Mouse (Mus musculus) 3T3-L1 (cell line): ENCODE results near the gene Fis1.
"Not testable (repeated sequence)": the region's sequence is repeated elsewhere in the genome, so short reads cannot be mapped to it uniquely, and the experiment has no call there.

Experiments used
- DNase-seq: peaks from one replicate; pipeline ENCODE4 v3.0.0-alpha.2; 2015; ENCODE audit warnings: low read depth, low spot score

Fis1 gene

DNA sequence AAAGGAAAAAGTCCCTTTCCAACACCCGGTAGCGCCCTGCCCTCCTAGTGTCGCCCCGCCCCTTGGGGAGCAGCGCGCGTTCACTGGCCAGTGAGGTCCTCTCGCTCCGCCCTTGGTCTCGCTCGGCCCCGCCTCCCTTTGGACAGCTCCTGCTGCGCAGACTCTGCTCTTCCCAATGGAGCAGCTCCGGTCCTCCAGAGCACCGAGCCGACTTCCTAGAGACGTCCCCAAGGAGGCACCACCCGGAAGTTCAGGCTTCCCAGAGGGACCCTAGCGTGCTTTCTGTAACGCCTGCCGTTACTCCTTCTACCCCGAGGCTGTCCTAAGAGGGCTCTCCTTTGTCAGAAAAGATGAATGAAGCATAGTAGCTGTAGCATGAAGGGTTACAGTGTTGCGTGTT, at the start of gene Fis1:
Gene Fis1 (plus strand): TSS at position 261 of the 400 bp plus-strand sequence.
- DNase-seq: peak; percentile 100

DNA sequence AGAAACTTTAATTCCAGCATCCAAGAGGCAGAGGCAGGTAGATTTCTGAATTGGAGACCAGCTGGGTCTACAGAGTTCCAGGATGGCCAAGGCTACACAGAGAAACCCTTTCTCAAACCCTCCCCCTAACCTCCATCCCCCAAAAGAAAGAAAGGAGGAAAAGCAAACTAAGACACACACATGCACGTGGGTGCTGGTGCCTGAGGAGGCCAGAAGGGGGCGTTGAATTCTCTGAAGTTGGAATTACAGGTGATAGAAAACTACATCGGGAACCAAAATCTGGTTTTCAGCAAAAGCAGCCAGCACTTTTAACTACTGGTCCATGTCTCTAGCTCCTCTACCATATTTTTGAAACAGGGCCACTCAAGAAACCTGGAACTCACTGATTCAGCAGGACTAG, 48.5 kb upstream of the Fis1 start:
- no peak for DNase-seq

DNA sequence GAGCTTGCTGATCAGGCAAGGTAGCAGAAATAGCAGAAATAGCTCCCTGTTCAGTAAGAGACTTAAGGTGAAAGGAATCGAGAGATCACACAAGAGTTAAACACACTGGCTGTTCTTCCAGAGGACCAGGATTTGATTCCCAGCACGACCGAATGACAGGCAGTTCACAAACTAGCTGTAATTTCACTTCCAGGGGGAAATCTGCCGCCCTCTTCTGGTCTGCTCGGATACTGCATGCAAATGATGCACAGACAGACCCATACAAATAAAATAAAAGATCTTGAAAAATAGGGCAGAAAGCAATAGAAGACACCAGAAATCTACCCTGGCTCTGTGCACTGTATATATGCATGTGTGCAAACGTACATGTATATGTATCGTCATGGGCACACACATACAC, 47.4 kb upstream of the Fis1 start:
- DNase-seq: peak; percentile 74

DNA sequence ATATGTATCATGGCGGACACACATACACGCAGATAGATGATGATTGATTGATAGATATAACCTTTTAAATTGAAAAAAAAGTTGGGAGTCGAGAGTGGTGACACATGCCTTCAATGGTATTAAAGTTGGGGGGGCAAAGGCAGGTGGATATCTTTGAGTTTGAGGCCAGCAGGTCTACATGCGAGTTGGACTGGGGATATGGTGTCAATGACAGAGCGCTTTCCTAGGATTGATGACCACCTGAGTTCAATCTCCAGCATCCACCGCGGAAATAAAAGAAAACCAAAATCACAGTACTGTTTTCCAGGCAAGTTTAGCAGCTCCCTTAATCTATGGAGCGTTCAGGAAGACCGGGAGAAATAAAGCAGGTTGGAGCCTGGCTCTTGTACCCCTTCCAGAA, 45.5 kb upstream of the Fis1 start:
- no peak for DNase-seq

DNA sequence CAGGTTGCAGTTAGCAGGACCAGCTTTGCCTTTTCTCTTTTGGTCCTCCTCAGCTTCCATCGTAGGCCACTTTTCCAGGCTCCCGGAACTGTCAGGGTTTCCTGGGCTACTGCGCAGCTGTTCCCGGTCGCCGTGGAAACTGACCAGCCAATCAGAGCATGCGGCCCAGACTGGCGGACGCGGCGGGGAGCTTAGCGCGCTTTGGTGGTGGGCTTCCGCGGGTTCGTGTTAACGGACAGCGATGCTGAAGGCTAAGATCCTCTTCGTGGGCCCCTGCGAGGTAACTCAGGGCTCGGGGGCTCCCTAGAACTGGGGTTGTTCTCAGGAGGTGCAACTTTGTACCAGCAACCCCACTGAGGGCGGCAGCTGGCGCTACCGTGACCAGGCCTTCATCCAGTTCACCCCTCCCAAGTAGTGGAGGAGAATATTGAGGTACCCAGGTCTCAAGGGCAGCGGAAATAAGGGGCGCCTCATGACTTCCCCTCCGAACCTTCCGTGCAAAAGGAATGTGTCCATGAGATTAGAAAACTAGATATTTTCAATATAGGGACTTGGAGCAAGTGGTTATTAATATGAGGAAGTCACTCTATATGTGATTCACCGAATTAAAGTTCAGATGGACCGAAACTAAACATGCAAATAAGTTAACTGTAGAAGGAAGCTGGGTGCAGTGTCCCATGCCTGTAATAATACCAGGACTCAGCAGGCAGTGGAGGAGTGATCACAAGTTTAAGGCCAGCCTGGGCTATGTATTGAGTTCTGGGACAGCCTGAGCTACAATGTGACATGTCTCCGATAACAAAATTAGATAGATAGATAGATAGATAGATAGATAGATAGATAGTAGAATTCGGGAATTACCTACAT, 44.9 kb upstream of the Fis1 start, which contains the start of gene Ift22:
Gene Ift22 (plus strand): TSS at position 160 of the 867 bp plus-strand sequence.
- DNase-seq: peak; percentile 96

DNA sequence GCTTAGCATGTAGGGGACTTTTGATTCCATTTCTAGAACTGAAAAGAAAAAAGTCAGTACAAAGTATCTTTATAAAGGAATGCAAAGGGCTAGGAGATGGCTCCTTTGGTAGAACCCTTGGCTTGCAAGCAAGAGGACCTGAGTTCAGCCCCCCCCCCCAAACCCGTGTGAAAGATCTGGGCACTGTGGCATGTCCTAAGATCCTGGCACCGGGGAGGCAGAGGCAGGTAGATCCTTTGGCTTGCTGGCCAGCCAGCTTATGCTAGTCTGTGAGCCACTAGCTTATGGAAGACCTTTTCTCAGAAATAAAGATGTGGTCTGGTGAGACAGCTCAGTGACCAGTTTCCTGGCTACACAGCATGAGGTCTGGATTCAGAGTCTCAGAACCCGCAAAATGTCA, 38.9 kb upstream of the Fis1 start:
- DNase-seq: no peak

DNA sequence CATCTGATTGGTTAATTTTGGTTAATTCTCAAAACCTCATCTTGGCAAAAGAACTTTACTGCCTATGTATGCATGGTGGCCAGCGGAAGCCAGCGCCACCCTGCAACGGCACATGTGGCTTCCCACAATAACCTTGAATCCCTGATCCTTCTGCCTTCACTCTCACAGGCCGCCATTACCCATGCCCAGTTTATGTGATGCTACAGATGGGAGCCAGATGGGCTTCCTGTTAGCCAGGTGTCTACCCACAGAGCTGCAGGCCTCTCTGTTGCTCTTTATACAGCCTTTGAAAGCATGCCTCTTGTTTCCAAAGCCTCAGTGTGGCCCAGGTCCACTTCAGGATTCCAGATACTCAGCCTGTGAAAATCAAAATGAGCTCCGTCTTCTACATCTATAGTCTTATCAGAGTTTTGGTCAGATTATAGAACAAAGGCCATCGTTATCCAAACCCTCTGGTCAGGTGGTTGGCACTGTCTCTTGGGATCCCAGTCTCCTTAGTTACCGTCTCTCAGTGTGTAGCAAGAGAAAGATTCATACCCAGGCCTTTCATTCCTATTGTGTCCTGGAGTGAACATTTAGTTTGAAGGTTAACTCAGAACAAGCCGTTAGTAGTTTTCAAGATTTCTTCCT, 35.3 kb upstream of the Fis1 start:
- no peak for DNase-seq

DNA sequence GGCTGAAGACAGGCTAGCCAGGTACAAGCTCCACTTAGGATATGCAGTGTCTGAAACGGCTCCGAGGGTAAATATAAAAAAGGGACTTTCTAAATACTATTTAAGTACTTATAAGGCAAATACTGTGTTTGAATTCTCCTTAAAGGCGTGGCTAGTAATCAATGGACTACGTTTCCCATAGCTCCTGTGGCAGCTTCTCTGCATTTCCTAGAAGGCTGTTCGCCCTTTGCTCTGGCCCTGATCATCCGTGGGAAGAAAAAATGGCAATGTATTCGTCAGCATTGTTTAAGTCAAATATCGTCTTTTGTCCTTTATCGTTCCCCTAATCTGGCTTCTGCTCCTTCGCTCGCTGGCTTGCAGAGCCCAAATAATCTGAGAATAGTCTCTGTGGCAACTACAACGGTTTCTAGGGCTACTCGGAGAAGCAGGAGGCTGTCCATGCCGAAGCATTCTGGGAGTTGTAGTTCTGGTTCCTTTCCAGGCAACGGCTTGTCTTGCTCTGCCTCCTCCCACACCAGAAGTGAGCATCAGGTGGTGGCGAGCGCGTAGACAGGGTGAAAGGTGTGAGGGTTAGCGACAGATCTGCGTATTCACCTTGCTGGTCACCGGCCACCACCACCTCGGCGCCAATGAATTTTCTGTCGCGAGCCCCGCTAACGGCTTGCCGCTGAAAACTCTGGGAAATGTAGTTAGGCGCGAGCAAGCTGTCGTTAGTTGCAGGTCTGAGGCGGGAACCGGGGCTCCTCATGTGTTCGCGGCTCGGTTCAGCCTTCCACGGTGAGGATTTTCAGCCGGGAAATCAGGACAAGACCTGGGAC, 34.2 kb upstream of the Fis1 start:
- DNase-seq: peak; percentile 92

DNA sequence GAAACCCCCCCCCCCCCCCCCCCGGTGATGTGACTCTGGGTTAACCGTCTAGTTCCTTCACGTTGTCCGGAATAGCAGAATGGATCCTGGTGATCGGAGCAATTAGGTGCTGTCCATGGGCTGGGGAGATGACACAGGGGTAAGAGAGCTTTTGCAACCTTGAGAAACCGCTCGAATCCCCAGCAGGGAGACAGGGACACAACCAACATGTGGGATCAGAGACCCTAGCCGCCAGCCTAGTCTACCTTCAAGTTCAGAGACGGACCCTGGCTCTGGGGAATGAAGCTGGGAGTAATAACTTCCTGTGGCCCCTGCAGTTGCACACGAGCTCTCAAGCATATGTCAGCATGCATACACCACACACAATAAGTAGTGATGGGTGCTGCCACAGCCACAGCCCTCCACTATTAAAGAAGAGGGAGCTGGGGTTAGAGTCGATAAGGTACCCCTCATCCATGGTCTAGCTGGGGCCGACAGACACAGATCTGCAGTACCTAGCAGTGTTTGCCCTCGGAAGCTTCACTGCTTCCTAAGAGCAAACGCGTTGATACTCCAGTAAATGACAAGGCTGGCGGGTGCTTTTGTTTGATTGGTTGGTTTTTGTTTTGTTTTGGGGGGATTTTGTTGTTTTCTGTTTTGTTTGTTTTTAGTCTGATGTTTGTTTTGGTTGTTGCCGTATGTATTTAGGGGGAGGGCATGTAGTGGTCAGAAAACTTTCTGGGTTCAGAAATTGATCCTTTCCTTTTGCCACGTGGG, 33.4 kb upstream of the Fis1 start:
- DNase-seq: peak; percentile 39

DNA sequence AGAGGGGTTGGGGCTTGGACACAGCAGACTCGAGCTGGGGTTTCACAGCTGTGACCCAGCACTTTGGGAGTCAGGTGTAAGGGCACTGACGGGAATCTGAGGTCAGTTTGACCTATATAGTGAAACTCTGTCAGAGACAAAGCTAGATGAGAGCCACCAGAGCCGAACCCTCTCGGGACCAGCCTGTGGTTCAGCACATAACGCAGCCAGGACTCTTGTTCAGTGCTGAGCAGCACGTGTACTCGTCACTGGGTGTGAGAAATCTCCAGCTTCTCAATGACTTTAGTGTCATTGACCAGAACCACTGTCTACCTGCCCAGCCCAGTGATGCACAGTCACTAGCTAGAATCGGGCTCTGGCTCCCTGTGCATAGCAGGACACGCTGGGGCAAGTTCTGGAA, 30.2 kb upstream of the Fis1 start:
- no peak for DNase-seq

DNA sequence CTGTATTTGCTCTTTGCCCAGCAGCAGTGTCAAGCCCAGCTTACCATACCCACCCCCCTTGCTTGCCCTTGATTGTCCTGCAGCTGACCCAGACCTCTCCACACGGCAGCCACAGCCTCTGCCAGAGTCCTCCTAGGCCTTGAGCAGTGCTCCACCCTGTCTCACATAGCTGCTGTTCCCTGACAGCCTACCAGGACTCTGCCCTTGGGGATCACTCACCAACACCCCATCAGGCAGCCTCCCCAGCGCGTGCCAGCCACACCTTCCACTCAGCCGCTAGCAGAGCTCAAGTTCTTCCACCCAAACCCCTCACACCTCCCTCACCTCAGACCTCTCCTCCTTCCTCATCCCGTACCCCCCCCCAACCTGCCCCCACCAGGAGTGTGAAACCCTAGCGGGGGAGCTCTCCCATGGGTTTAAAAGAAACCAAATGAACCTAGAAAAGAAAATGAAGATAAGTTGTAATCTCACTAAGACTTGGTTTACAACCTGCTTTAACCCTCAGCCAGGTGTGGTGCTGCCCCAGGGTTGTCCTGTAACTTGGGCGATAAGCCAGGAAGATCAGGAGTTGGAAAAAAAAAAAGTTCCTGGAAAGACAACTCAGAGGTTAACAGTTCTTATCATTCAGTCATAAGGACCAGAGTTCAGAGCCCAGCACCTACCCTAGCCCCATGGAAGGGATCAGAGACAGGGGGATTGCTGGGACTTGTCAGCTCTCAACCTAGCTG, 29.2 kb upstream of the Fis1 start:
- DNase-seq: no peak

DNA sequence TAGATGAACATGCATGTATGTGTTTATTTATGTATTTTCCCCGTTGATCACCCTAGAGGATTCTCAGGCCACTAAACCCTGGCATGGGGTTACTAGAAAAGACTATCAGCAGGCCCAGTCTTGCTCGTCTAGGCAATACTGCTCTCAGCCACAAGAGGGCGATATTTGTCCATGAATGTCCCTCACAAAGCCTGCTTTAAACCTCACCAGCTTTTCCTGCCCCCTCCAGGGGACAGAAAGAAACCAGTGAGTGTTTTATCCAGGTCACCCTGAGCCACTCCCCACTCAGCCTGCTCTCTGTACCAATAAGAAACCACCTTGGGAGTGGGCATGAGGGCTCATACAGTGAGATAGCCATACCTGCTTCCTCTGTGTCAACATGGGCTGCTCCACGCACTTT, 24.0 kb upstream of the Fis1 start:
- peak; percentile 89 for DNase-seq

DNA sequence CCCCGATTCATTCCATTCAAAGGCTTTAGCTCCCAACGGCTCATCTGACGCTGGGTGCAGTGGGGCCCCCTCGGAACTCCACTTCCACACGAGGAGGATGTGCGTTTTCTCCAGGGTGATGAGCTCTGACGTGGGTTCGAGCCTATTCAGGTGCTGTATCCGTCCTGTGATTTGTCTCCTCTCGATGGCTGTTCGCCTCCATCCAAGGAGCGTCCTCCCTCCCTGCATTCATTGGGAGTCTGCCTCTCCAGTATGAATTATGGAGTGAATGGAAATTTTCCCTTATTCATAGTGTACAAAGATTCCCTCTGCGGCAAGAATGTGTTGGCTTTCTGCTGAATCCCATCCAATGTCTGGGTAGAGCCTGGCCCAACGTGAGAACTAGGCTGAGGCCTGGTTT, 21.2 kb upstream of the Fis1 start:
- DNase-seq: no peak

DNA sequence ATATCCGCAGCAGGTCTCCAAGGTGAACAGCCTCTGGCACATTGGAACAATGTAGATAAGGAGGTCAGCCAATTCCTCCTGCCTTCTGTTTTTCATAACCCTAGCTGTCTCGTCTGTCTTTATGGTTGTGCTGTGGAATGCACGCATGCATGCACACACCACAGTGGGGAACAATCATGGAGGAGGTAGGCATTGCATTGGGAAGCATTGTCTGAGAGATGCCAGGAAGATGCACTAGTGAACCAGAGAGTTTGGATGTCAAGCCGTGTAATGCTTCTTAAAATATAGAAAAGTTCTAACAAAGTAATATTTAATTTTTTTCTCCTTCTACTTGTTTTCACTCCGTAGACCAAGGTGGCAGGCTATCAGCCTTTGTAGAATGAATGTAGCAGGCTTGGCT, 20.1 kb upstream of the Fis1 start:
- DNase-seq: no peak

DNA sequence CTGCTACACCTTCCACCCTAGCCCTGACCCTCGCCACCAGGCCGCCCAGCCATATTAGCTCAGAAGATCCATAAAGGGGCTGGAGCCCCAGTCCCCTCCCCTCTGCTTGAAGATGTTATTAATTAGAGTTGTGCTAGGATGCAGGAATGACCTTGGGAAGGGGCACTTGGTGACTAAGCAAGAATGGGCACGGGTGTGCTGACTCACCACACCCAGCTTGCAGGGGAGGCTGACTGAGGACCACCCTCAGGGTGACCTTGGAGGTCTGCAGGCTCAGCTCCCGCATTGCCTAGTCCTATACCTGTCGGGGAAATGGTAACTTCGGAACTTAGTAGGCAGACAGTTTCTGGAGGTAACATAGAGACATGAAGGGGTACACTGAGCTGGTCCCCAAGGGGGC, 19.1 kb upstream of the Fis1 start:
- DNase-seq: no peak

DNA sequence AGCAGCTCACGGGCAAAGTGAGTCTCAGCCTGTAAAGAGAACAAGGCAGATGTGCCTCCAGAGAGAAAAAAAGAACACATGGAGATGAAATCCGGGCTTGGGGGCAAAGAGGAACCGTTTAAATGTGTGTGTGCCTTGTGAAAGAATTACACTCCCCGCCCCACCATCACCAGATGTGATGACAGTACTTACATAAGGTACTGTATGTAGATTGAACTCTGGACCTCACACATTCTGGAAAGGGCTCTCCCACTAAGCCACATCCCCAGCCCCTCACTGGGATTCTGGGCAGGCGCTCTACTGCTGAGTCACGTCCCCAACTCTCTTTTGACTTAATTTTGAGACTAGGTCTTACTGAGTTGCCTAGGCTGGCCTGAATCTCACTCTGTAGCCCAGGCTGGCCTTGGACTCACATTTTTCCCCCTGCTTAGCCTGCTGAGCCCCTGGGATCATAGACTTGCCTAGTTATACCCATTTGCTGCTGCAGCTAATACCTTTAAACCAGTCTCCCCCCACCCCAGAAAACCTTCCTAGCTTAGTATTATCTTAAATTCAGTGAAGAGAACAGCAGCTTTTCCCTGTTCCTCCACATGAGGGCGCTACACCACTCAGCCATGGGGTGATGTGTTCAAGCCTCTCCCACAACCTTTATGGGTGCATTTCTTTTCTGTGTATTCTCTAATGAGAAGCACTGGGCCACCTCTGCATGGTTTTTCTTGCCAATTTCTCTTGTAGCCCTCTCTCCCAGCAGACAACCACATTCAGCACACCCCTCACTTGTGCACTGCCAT, 17.0 kb upstream of the Fis1 start:
- DNase-seq: peak; percentile 55

DNA sequence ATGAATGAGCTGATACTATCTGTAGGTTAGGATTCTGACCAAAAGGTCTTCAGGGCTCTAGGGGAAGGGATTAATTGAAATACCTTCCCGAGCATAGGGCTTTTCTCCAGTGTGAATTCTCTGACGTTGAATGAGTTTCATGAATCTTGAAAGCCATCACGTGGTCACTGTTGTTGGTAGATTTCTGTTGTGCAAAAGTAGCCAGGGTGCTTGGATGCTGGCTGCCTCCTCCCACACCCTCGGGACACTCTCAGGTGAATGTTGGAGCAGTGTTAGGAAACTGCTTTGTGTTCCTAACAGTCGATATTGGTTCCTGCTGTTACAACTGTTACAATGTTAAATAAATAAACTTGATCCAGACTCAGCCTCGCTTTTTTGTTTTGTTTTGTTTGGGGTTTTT, 16.3 kb upstream of the Fis1 start:
- no peak for DNase-seq

DNA sequence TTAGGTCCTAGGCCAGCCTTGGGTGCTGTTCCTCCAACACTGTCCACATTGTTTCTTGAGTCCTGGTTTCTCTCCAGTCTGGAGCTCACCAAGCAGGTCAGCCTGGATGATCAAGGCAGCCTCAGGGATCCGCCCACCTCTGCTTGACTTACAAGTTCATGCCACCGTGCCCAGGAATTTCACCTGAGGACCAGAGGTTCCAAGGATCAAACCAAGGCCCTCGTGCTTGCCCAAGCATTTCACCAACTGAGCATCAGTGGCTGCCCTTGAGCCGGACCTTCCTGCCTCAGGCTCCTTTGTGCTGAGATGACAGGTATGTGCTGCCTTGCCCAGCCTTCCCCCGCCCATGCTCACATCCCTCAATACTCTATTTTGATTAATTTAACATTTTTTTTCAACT, 15.5 kb upstream of the Fis1 start:
- DNase-seq: no peak

DNA sequence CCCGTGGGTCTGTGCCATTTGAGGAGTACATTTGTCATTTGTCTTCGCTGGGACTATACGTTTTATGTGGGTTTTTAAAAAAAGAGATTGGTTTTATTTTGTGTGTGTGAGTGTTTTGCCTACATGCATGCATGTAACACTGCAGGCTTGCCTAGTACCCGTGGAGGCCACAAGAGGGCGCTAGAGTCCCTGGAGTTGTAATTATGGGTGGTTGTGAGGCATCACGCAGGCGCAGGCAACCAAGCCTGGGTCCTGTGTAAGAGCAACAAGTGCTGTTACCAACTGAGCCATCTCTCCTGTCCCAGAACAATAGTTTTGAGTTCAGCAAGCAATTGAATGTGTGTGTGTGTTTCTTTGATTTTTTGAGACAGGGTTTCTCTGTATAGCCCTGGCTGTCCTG, 13.8 kb upstream of the Fis1 start:
- no peak for DNase-seq

DNA sequence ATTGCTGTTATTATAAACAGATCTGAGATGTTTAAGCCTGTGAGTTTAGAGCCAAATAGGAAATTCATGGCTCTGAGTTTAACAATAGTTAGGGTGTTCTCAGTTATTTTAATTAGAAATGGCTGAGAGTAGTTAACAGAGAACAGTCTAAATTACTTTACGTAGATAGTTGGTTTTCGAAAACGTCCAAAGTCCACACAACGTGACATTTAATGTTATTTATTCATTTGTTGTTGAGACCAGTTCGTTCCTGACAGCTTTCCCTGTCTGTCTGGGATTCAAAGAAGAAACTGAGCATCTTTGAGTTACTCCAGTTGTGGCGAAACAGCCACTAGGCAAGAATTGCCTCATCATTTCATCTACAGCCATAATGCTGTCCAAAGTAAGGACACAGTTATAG, 13.0 kb upstream of the Fis1 start:
- not testable (repeated sequence) for DNase-seq
